Mouse (Mus musculus) megakaryocyte, embryonic 14.5 days (primary cell): ENCODE data around the gene Dpp6.

ENCODE experiments used
- FLI1 ChIP-seq: IDR thresholded peaks from 2 replicates; pipeline ENCODE4 v1.6.1; 2012; ENCODE audit warnings: low read length, inconsistent platforms, mixed read lengths
- GATA1 ChIP-seq: IDR thresholded peaks from 3 replicates; pipeline ENCODE4 v1.6.1; 2012; ENCODE audit warnings: mixed read lengths, low read length, inconsistent platforms, borderline replicate concordance

GRCm38 (mm10) chr5:27051250-27051649, 234.2 kb downstream of the Dpp6 start:
- TF ChIP-seq GATA1 = no peak
- no peak for TF ChIP-seq FLI1
